Mouse (Mus musculus) liver, postnatal 0 days (tissue): ENCODE results near the gene Rab19. TPM values are rescaled to one million over a fixed set of nuclear protein-coding genes. Genes with fewer than 3 reads are reported as not detected.

Experiments
- ATAC-seq: fragments of 200-750 bp; cut with Nextera tagmentation; 2 replicates; pipeline ENCODE4 v1.8.0; 2017; ENCODE audit warnings: mild to moderate bottlenecking, moderate library complexity
- DNase-seq: peaks from one replicate; pipeline ENCODE4 v3.0.0-alpha.2; 2016
- H3K27ac ChIP-seq: fragments of 300-500 bp; sonication (generic); 2 replicates; pipeline ENCODE4 v1.5.1; 2014; ENCODE audit warnings: antibody characterized with exemption, moderate library complexity, mild to moderate bottlenecking, low read depth
- H3K27me3 ChIP-seq: fragments of 300-500 bp; sonication (generic); 2 replicates; pipeline ENCODE4 v1.6.1; 2014; ENCODE audit warnings: low read length, control low read depth, mixed read lengths; ENCODE audit not compliant: insufficient read depth
- H3K36me3 ChIP-seq: fragments of 300-500 bp; sonication (generic); replicated peaks from 2 replicates; pipeline ENCODE4 v1.6.1; 2014; ENCODE audit warnings: mild to moderate bottlenecking, control low read depth, low read length, moderate library complexity, mixed read lengths; ENCODE audit not compliant: insufficient read depth
- H3K4me1 ChIP-seq: fragments of 300-500 bp; sonication (generic); 2 replicates; pipeline ENCODE4 v1.6.1; 2014; ENCODE audit warnings: antibody characterized with exemption, mild to moderate bottlenecking, control low read depth; ENCODE audit not compliant: insufficient read depth
- H3K4me2 ChIP-seq: fragments of 300-500 bp; sonication (generic); 2 replicates; pipeline ENCODE4 v1.6.1; 2014; ENCODE audit warnings: low read depth, mild to moderate bottlenecking, low read length, moderate library complexity, mixed read lengths
- H3K4me3 ChIP-seq: fragments of 300-500 bp; sonication (generic); 2 replicates; pipeline ENCODE4 v1.5.1; 2014; ENCODE audit warnings: low read depth, low read length
- H3K9ac ChIP-seq: fragments of 300-500 bp; sonication (generic); replicated peaks from 2 replicates; pipeline ENCODE4 v1.6.1; 2014; ENCODE audit warnings: mild to moderate bottlenecking, moderate library complexity
- H3K9me3 ChIP-seq: fragments of 300-500 bp; sonication (generic); 2 replicates; pipeline ENCODE4 v1.6.1; 2016; ENCODE audit warnings: mild to moderate bottlenecking, control low read depth, low read length, mixed read lengths
- CTCF ChIP-seq: sonication (generic); IDR thresholded peaks from 2 replicates; pipeline ENCODE4 v1.5.1; 2016; ENCODE audit warnings: antibody characterized with exemption, low read depth
- EP300 ChIP-seq: IDR thresholded peaks from 2 replicates; pipeline ENCODE4 v1.6.1; 2016; ENCODE audit warnings: antibody characterized with exemption, low read depth, mild to moderate bottlenecking
- WGBS: fragments of 180-500 bp; shearing (Covaris S2); extraction: QIAGEN DNeasy Blood & Tissue Kit; methylation state at CpG from one replicate; pipeline ENCODE4 v1.1.7; 2014; ENCODE audit not compliant: insufficient replicate concordance; 5-methylcytosine and 5-hydroxymethylcytosine counted together
- polyA plus RNA-seq: library from polyadenylated mRNA; unstranded; fragments of >200 nt; fragmentation: Nextera tagmentation; extraction: Ambion mirVana; gene quantifications from 2 replicates; pipeline ENCODE4 v1.2.1, GENCODE M21; 2015

Rab19 gene
- polyA plus RNA-seq, 1 experiment from 2014 or later, result 0.95 TPM

DNA sequence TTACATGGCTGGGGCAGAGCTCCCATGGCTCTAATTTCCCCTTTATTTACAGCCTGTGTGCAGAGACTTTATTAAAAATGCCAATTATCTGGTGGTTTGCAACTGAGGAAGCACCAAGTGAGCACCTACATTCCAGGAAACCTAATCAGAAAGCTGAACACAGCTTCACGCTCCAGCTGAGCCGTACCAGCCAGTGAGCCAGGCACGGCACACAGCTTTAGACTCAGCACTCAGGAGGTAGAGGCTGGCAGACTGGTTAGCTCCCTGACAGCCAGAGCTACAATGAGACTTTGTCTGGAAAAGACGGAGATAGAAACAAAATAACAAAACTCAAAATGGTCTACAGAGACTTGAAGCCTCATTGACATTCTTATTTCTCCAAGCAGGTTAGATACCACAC lies 14.5 kb downstream of the Rab19 start:
- 82% methylated on average over 4 of the region's 4 CpGs for WGBS

DNA sequence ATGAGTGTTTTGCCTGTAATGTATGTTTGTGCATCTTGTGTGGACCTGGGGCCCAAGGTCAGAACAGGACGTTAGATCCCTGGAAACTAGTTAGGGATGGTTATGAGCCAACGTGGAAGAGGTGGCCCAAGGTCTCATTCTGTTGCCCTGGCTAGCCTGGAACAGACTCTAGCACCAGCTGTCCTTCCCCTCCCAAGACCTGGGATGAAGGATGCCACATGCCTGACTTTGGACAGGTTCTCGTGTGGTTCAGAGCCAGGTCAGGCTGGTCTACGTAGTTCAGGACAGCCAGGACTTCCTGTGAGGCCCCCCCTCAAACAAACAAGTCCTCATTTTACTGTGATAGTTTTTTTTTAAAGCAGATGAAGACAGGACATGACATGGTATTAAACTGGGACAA lies 14.9 kb downstream of the Rab19 start:
- no peak for DNase-seq

More for the DNA sequence above, 14.5 kb downstream of the Rab19 start:
- Histone ChIP-seq H3K9ac (no peak overlapping the region), H3K27ac (no peak overlapping the region), H3K36me3 (peaks cover 42% of the 10 kb centered on the region), H3K9me3 (no peaks in the 10 kb centered on the region), H3K4me2 (no peak overlapping the region), H3K4me1 (no peaks in the 10 kb centered on the region), H3K4me3 (no peak overlapping the region), H3K27me3 (no peaks in the 10 kb centered on the region)
- no peak for DNase-seq
- no peak for ATAC-seq
- TF ChIP-seq CTCF, result no peak
- TF ChIP-seq EP300, result no peak

DNA sequence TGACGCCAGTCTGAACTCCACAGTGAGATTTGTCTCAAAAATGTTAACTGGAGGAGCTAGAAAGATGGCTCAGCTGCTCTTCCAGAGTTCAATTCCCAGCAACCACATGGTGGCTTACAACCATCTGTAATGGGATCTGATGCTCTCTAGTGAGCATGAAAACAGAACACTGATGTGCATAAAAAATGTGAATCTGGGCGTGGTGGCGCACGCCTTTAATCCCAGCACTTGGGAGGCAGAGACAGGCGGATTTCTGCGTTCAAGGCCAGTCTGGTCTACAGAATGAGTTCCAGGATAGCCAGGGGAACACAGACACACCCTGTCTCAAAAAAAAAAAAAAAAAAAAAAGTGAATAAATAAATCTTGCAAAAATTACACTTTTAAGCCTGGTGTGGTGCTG lies 16.1 kb downstream of the Rab19 start:
- H3K4me3 ChIP-seq, result no peak overlapping the region
- no peaks in the 10 kb centered on the region for H3K4me1 ChIP-seq
- no peak overlapping the region for H3K9ac ChIP-seq
- no peak for TF ChIP-seq EP300
- TF ChIP-seq CTCF, result no peak
- peaks cover 51% of the 10 kb centered on the region for H3K36me3 ChIP-seq
- 92% methylated on average over 6 of the region's 6 CpGs for WGBS
- no peak overlapping the region for H3K4me2 ChIP-seq
- H3K27ac ChIP-seq, result no peak overlapping the region
- H3K9me3 ChIP-seq, result no peaks in the 10 kb centered on the region
- DNase-seq (no peak), ATAC-seq (no peak)
- H3K27me3 ChIP-seq, result no peaks in the 10 kb centered on the region

More for the DNA sequence above, 14.9 kb downstream of the Rab19 start:
- TF ChIP-seq EP300 (no peak), CTCF (no peak)
- Histone ChIP-seq H3K4me1 (no peaks in the 10 kb centered on the region), H3K9ac (no peak overlapping the region), H3K27me3 (no peaks in the 10 kb centered on the region), H3K36me3 (peaks cover 44% of the 10 kb centered on the region), H3K4me3 (no peak overlapping the region), H3K27ac (no peak overlapping the region), H3K9me3 (no peaks in the 10 kb centered on the region), H3K4me2 (no peak overlapping the region)
- WGBS, result 81% methylated on average over 4 of the region's 4 CpGs
- ATAC-seq, result no peak

DNA sequence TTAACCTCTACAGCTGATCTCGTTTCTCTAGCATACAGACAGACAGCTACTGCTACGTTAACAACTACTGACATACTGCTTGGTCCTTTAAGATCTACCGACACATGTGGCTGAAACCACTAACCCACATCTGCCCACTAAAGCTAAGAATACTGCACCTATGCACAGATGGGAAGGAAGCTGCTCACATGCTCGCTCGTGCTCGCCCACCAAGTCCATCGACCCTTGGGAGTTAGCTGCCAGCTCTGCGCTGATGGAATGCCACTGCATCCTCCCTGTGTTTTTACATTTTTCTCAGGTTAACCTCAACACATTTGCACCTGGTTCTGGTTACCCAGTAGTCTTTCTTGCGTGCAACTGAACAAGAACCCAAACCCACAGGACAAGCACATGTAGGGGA lies 17.4 kb downstream of the Rab19 start:
- no peak overlapping the region for H3K9ac ChIP-seq
- WGBS, result 79% methylated on average over 9 of the region's 9 CpGs
- peaks cover 60% of the 10 kb centered on the region for H3K36me3 ChIP-seq
- no peak overlapping the region for H3K4me3 ChIP-seq
- H3K27me3 ChIP-seq, result no peaks in the 10 kb centered on the region
- ATAC-seq, result no peak
- no peak for TF ChIP-seq CTCF
- no peaks in the 10 kb centered on the region for H3K9me3 ChIP-seq
- H3K4me1 ChIP-seq, result no peaks in the 10 kb centered on the region
- H3K4me2 ChIP-seq, result no peak overlapping the region
- DNase-seq, result no peak
- no peak overlapping the region for H3K27ac ChIP-seq

DNA sequence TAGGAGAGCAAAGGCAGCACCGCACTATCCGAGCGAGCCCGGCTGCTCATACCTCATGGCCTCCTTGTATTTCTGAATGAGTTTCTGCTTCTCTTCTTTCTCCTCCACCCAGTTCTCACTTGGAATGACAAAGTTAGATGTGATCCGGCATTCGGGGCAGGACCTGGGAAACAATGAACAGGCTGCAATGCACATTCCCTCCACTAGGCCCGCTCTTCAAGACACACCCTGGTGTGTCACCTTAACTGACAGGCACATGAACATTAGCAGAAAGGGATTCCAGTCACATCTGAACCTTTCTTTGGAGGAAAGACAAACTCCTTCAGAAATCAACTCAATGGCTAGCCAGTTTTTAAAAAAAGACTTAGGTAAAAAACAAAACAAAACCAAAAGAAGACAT lies 19.4 kb downstream of the Rab19 start:
- H3K27ac ChIP-seq, result no peak overlapping the region
- no peak overlapping the region for H3K4me3 ChIP-seq
- H3K9ac ChIP-seq, result no peak overlapping the region
- H3K36me3 ChIP-seq, result peaks cover 79% of the 10 kb centered on the region
- no peaks in the 10 kb centered on the region for H3K9me3 ChIP-seq
- no peak overlapping the region for H3K4me2 ChIP-seq
- no peak for TF ChIP-seq EP300
- peak; percentile 67 for TF ChIP-seq CTCF
- DNase-seq (peak; percentile 29), ATAC-seq (no peak)
- H3K27me3 ChIP-seq, result no peaks in the 10 kb centered on the region
- WGBS, result 82% methylated on average over 7 of the region's 7 CpGs
- H3K4me1 ChIP-seq, result no peaks in the 10 kb centered on the region

DNA sequence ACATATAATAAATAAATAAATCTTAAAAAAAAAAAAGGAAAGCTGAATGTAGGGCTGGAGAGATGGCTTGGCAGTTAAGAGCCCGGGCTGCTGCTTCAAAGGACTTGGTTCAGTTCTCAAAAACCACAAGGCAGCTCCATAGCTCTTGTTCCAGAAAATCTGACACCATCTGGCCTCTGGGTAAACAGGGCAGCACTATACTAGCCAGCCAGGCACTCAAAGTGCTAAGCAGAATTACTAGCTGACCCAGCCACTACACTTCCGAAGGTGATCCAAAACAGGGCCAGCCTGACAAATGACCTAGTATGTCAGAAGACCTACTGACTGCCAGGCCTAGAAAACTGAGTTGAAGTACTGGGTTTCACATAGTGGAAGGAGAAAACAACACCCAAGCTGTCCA lies 22.2 kb downstream of the Rab19 start:
- Histone ChIP-seq H3K4me2 (no peak overlapping the region), H3K4me1 (no peaks in the 10 kb centered on the region), H3K36me3 (peaks cover 78% of the 10 kb centered on the region), H3K9ac (no peak overlapping the region), H3K27me3 (no peaks in the 10 kb centered on the region), H3K27ac (no peak overlapping the region), H3K9me3 (no peaks in the 10 kb centered on the region), H3K4me3 (no peak overlapping the region)
- ATAC-seq (no peak), DNase-seq (no peak)
- 95% methylated on average over 2 of the region's 2 CpGs for WGBS
- no peak for TF ChIP-seq CTCF
- TF ChIP-seq EP300, result no peak

DNA sequence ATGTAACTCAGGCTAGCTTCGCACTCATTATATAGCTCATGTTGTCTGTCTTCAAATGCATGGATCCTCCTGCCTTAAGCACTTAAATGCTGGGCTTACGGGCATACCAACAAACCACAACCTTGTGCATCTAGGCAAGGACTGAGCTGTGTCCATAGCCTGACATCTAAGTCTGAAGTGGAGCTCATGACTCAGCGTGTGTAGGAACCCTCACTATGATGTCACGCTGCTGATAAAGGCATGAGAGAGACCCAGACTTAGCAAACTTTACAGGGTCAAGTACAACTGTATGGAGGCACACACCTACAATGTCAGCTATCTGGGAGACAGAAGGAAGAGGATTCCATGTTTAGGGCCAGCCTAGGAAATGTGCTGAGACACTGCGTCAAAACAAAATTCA lies 25.5 kb downstream of the Rab19 start:
- ATAC-seq (no peak), DNase-seq (no peak)
- H3K36me3 ChIP-seq, result peaks cover 65% of the 10 kb centered on the region
- no peaks in the 10 kb centered on the region for H3K9me3 ChIP-seq
- H3K4me3 ChIP-seq, result no peak overlapping the region
- TF ChIP-seq EP300 (no peak), CTCF (no peak)
- 82% methylated on average over 5 of the region's 5 CpGs for WGBS
- no peak overlapping the region for H3K27ac ChIP-seq
- no peaks in the 10 kb centered on the region for H3K27me3 ChIP-seq
- H3K4me2 ChIP-seq, result no peak overlapping the region
- no peak overlapping the region for H3K9ac ChIP-seq
- H3K4me1 ChIP-seq, result no peaks in the 10 kb centered on the region
